Mouse (Mus musculus): Measurements from ENCODE around the gene Cpeb3. TPM values are rescaled to one million over a fixed set of nuclear protein-coding genes. Genes with fewer than 3 reads are reported as not detected.
A peak's percentile ranks its signal among the peaks of the same experiment; 100 is the strongest.
"Not testable (repeated sequence)": the region's sequence is repeated elsewhere in the genome, so short reads cannot be mapped to it uniquely, and the experiment has no call there.

The Cpeb3 gene
- polyA plus RNA-seq, 1 experiment from 2014 or later = 3.3 TPM

DNA sequence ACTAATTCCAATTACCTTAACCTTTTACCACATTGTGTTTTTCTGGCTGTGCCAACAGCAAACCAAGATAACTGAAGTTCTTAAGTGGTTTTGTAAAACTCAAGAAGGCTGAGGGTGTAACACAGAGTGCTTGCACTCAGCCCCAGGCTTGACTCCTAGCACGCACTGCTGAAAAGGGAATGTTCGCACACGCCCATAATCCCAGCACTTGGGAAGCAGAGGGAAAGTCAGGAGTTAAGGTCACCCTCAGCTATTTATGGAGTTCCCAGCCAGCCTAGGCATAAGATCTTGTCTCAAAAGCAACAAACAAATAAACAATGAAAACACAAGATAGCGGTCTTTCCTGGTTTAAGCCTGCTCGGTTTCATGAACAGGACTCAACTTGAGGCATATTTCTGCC, 63.0 kb downstream of the Cpeb3 start:
- WGBS (ENCODE audit: insufficient replicate concordance) = 91% methylated on average over 5 of the region's 5 CpGs
- H3K9ac ChIP-seq = no peak overlapping the region
- H3K36me3 ChIP-seq (replicated peaks) = no peaks in the 10 kb centered on the region
- no peak overlapping the region for H3K4me2 ChIP-seq
- peaks cover 31% of the 10 kb centered on the region for H3K4me1 ChIP-seq (replicated peaks)
- no peak overlapping the region for H3K27ac ChIP-seq (replicated peaks)
- H3K9me3 ChIP-seq (replicated peaks) = no peaks in the 10 kb centered on the region
- no peak for ATAC-seq (ENCODE audit: insufficient read depth)
- no peak overlapping the region for H3K4me3 ChIP-seq (replicated peaks)
- H3K27me3 ChIP-seq = no peaks in the 10 kb centered on the region

DNA sequence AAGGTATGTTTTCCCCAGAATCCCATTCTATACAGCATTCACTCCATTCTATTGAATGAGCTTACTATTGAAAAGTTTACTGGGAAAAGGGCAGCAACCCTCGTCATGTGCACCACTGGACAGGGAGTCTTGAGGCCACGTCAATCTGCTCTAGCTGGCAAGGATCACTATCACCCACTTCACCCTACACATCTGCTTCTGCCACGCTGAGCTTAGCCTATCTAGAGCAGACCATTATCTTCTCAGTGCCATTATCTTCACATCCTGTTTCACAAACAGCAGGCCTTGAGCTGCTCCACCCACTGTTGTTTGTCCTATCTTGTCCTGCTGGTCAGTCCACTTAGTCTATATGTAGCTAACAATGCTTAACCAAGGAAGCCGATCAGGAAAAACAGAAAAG, 66.8 kb downstream of the Cpeb3 start:
- H3K4me3 ChIP-seq (replicated peaks) = no peak overlapping the region
- no peak overlapping the region for H3K27ac ChIP-seq (replicated peaks)
- H3K4me1 ChIP-seq (replicated peaks) = peaks cover 26% of the 10 kb centered on the region
- WGBS (ENCODE audit: insufficient replicate concordance) = 16% methylated on average over 4 of the region's 4 CpGs
- H3K4me2 ChIP-seq = peak overlapping the region; percentile 36
- peak; percentile 90 for ATAC-seq (ENCODE audit: insufficient read depth)
- no peak overlapping the region for H3K9ac ChIP-seq
- H3K9me3 ChIP-seq (replicated peaks) = no peaks in the 10 kb centered on the region
- H3K36me3 ChIP-seq (replicated peaks) = no peaks in the 10 kb centered on the region
- H3K27me3 ChIP-seq = no peaks in the 10 kb centered on the region

- H3K9me3 ChIP-seq (replicated peaks) = no peaks in the 10 kb centered on the region
- H3K36me3 ChIP-seq (replicated peaks) = no peaks in the 10 kb centered on the region
- ATAC-seq (ENCODE audit: insufficient read depth) = no peak
- no peak overlapping the region for H3K27ac ChIP-seq (replicated peaks)
- H3K4me3 ChIP-seq (replicated peaks) = no peak overlapping the region
- 19% methylated on average over 2 of the region's 2 CpGs for WGBS (ENCODE audit: insufficient replicate concordance)
- H3K27me3 ChIP-seq = no peaks in the 10 kb centered on the region
- H3K4me1 ChIP-seq (replicated peaks) = peaks cover 17% of the 10 kb centered on the region
- H3K4me2 ChIP-seq = no peak overlapping the region
- no peak overlapping the region for H3K9ac ChIP-seq
These were observed 71.3 kb downstream of the Cpeb3 start for GRCm38 (mm10) chr19:37137133-37137532.

- not testable (repeated sequence) for H3K4me3 ChIP-seq (replicated peaks); ATAC-seq (ENCODE audit: insufficient read depth); H3K9ac ChIP-seq; H3K4me2 ChIP-seq; H3K4me1 ChIP-seq (replicated peaks); H3K27ac ChIP-seq (replicated peaks); H3K9me3 ChIP-seq (replicated peaks); H3K36me3 ChIP-seq (replicated peaks); H3K27me3 ChIP-seq
- WGBS (ENCODE audit: insufficient replicate concordance) = 75% methylated on average over 2 of the region's 2 CpGs
These were observed 72.9 kb downstream of the Cpeb3 start for GRCm38 (mm10) chr19:37135459-37135858.

DNA sequence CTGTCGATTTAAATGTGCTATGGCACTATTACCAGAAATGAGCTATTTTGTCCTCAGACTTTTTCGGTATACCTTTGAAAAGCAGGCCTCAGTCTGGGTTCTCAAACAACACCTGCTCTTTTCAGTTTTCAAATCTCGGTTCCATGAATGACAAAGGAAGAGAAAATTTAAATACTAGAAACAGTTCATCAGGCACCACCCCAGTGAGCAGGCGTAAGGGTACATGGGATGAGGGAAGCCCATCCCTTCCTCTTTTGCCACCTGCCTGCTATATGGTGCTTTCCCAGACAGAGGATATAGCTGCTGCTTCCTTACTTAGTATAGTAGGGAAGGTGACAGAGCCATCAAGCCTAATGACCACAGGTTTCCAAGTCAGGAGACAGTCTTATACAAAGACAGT, 74.7 kb downstream of the Cpeb3 start:
- no peak overlapping the region for H3K4me3 ChIP-seq (replicated peaks)

GRCm38 (mm10) chr19:37131660-37132059, 76.7 kb downstream of the Cpeb3 start:
- Histone ChIP-seq H3K9me3 (replicated peaks) (no peaks in the 10 kb centered on the region), H3K27ac (replicated peaks) (no peak overlapping the region), H3K4me3 (replicated peaks) (no peak overlapping the region), H3K4me1 (replicated peaks) (peaks cover 4% of the 10 kb centered on the region), H3K36me3 (replicated peaks) (no peaks in the 10 kb centered on the region), H3K27me3 (no peaks in the 10 kb centered on the region), H3K9ac (no peak overlapping the region), H3K4me2 (no peak overlapping the region)
- no peak for ATAC-seq (ENCODE audit: insufficient read depth)
- WGBS (ENCODE audit: insufficient replicate concordance) = 81% methylated on average over 1 of the region's 1 CpGs

More for the DNA sequence above, 74.7 kb downstream of the Cpeb3 start:
- H3K36me3 ChIP-seq (replicated peaks) = no peaks in the 10 kb centered on the region
- H3K27ac ChIP-seq (replicated peaks) = no peak overlapping the region
- H3K9ac ChIP-seq = no peak overlapping the region
- H3K27me3 ChIP-seq = no peaks in the 10 kb centered on the region
- H3K4me1 ChIP-seq (replicated peaks) = peaks cover under 1% of the 10 kb centered on the region; the same call in 1 of the 2 replicates
- ATAC-seq (ENCODE audit: insufficient read depth) = no peak
- H3K4me2 ChIP-seq = no peak overlapping the region
- 84% methylated on average over 4 of the region's 4 CpGs for WGBS (ENCODE audit: insufficient replicate concordance)
- H3K9me3 ChIP-seq (replicated peaks) = no peaks in the 10 kb centered on the region

DNA sequence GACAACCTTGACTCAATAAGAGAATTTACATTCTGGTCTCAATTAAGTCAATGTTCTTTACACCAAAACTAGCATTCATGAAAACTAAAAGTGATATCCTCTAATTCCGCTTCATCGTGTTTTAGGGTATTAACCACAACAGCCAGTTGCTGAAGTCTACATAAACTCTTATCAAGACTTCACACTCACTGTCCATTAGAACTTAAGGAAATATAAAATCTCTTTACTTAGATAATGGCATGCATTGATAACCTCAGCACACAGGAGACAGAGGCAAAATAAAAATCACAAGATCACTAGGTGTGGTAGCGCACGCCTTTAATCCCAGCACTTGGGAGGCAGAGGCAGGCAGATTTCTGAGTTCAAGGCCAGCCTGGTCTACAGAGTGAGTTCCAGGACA, 79.9 kb downstream of the Cpeb3 start:
- Histone ChIP-seq H3K27ac (replicated peaks) (no peak overlapping the region), H3K9ac (no peak overlapping the region), H3K9me3 (replicated peaks) (no peaks in the 10 kb centered on the region), H3K27me3 (no peaks in the 10 kb centered on the region), H3K4me2 (no peak overlapping the region), H3K4me1 (replicated peaks) (peaks cover 8% of the 10 kb centered on the region; the same call in 1 of the 2 replicates), H3K4me3 (replicated peaks) (no peak overlapping the region), H3K36me3 (replicated peaks) (no peaks in the 10 kb centered on the region)
- 36% methylated on average over 4 of the region's 4 CpGs for WGBS (ENCODE audit: insufficient replicate concordance)
- no peak for ATAC-seq (ENCODE audit: insufficient read depth)

- no peaks in the 10 kb centered on the region for H3K36me3 ChIP-seq (replicated peaks)
- H3K9me3 ChIP-seq (replicated peaks) = no peaks in the 10 kb centered on the region
- no peak overlapping the region for H3K4me2 ChIP-seq
- no peaks in the 10 kb centered on the region for H3K27me3 ChIP-seq
- ATAC-seq (ENCODE audit: insufficient read depth) = no peak
- H3K27ac ChIP-seq (replicated peaks) = no peak overlapping the region
- 57% methylated on average over 5 of the region's 5 CpGs for WGBS (ENCODE audit: insufficient replicate concordance)
- peaks cover 8% of the 10 kb centered on the region; the same call in 1 of the 2 replicates for H3K4me1 ChIP-seq (replicated peaks)
- no peak overlapping the region for H3K9ac ChIP-seq
- no peak overlapping the region for H3K4me3 ChIP-seq (replicated peaks)
These were observed 81.3 kb downstream of the Cpeb3 start for GRCm38 (mm10) chr19:37127018-37127567.

- peaks cover 8% of the 10 kb centered on the region; the same call in 1 of the 2 replicates for H3K4me1 ChIP-seq (replicated peaks)
- no peak for ATAC-seq (ENCODE audit: insufficient read depth)
- H3K36me3 ChIP-seq (replicated peaks) = no peaks in the 10 kb centered on the region
- H3K4me3 ChIP-seq (replicated peaks) = no peak overlapping the region
- no peak overlapping the region for H3K9ac ChIP-seq
- H3K9me3 ChIP-seq (replicated peaks) = no peaks in the 10 kb centered on the region
- H3K27me3 ChIP-seq = no peaks in the 10 kb centered on the region
- H3K27ac ChIP-seq (replicated peaks) = no peak overlapping the region
- H3K4me2 ChIP-seq = no peak overlapping the region
These were observed 83.4 kb downstream of the Cpeb3 start for GRCm38 (mm10) chr19:37124961-37125360.

GRCm38 (mm10) chr19:37119281-37119680, 89.1 kb downstream of the Cpeb3 start:
- Histone ChIP-seq H3K4me2 (no peak overlapping the region), H3K9ac (no peak overlapping the region), H3K9me3 (replicated peaks) (no peaks in the 10 kb centered on the region), H3K27me3 (no peaks in the 10 kb centered on the region), H3K27ac (replicated peaks) (no peak overlapping the region), H3K4me1 (replicated peaks) (no peaks in the 10 kb centered on the region; the same call in 1 of the 2 replicates), H3K4me3 (replicated peaks) (no peak overlapping the region), H3K36me3 (replicated peaks) (no peaks in the 10 kb centered on the region)
- WGBS (ENCODE audit: insufficient replicate concordance) = 69% methylated on average over 2 of the region's 2 CpGs
- ATAC-seq (ENCODE audit: insufficient read depth) = no peak

GRCm38 (mm10) chr19:37115824-37116223, 92.6 kb downstream of the Cpeb3 start:
- no peak for ATAC-seq (ENCODE audit: insufficient read depth)
- WGBS (ENCODE audit: insufficient replicate concordance) = 61% methylated on average over 1 of the region's 1 CpGs
- H3K9ac ChIP-seq = no peak overlapping the region
- no peak overlapping the region for H3K4me2 ChIP-seq
- H3K9me3 ChIP-seq (replicated peaks) = no peaks in the 10 kb centered on the region
- H3K36me3 ChIP-seq (replicated peaks) = no peaks in the 10 kb centered on the region
- H3K4me3 ChIP-seq (replicated peaks) = no peak overlapping the region
- no peaks in the 10 kb centered on the region for H3K27me3 ChIP-seq
- no peak overlapping the region for H3K27ac ChIP-seq (replicated peaks)
- peaks cover 3% of the 10 kb centered on the region; the same call in 1 of the 2 replicates for H3K4me1 ChIP-seq (replicated peaks)

GRCm38 (mm10) chr19:37115374-37115773, 93.0 kb downstream of the Cpeb3 start:
- WGBS (ENCODE audit: insufficient replicate concordance) = 82% methylated on average over 8 of the region's 8 CpGs
- H3K4me2 ChIP-seq = no peak overlapping the region
- H3K4me1 ChIP-seq (replicated peaks) = peaks cover 3% of the 10 kb centered on the region; the same call in 1 of the 2 replicates
- no peak for ATAC-seq (ENCODE audit: insufficient read depth)
- no peaks in the 10 kb centered on the region for H3K9me3 ChIP-seq (replicated peaks)
- H3K36me3 ChIP-seq (replicated peaks) = no peaks in the 10 kb centered on the region
- H3K9ac ChIP-seq = no peak overlapping the region
- no peaks in the 10 kb centered on the region for H3K27me3 ChIP-seq
- no peak overlapping the region for H3K4me3 ChIP-seq (replicated peaks)
- H3K27ac ChIP-seq (replicated peaks) = no peak overlapping the region

Measured in liver, embryonic 15.5 days (tissue).